Mouse (Mus musculus): ENCODE results near the gene Myo18a. TPM values are rescaled to one million over a fixed set of nuclear protein-coding genes. Genes with fewer than 3 reads are reported as not detected.

Myo18a gene
- polyA plus RNA-seq, 1 experiment from 2014 or later: 45.4 TPM

- H3K9ac ChIP-seq: no peak overlapping the region
- no peaks in the 10 kb centered on the region for H3K36me3 ChIP-seq
- H3K4me2 ChIP-seq: no peak overlapping the region
- no peak overlapping the region for H3K27ac ChIP-seq
- H3K4me1 ChIP-seq (replicated peaks): peaks cover 62% of the 10 kb centered on the region
- H3K9me3 ChIP-seq: no peaks in the 10 kb centered on the region
- no peak for ATAC-seq (ENCODE audit: low FRiP score)
- H3K4me3 ChIP-seq: no peak overlapping the region
- no peaks in the 10 kb centered on the region for H3K27me3 ChIP-seq
- 85% methylated on average over 5 of the region's 5 CpGs for WGBS
Observed at GRCm38 (mm10) chr11:77789512-77789911, 26.5 kb downstream of the Myo18a start.

GRCm38 (mm10) chr11:77790286-77790685 is 27.2 kb downstream of the Myo18a start:
- Histone ChIP-seq H3K36me3 (no peaks in the 10 kb centered on the region), H3K9me3 (no peaks in the 10 kb centered on the region), H3K9ac (no peak overlapping the region), H3K4me3 (no peak overlapping the region), H3K27ac (peak overlapping the region; percentile 68), H3K27me3 (no peaks in the 10 kb centered on the region), H3K4me2 (no peak overlapping the region), H3K4me1 (replicated peaks) (peaks cover 54% of the 10 kb centered on the region)
- WGBS: 37% methylated on average over 9 of the region's 9 CpGs
- ATAC-seq (ENCODE audit: low FRiP score): no peak

DNA sequence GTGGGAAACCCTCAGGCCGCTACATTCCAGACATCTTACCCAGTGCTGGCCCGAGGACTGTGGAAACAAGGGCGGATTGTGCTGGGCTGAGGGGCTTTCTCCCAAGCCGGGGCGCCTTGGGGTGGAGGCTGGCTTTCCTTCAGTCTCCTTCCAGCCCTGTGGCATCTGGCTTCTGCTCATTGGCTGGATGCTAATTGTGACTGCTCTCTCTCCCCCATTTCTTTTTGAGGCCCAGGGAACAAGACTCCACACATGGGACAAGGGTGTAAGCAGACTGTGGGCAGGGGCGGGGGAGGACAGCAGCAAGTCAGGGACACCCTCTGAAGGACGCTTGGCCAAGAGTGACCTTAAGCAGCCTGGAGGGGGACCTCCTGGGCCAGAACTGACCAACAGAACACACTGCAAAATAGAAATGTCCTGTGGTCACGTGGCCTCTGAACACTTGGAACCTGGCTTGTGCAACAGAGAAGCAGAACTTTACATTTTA is 28.2 kb downstream of the Myo18a start:
- H3K4me1 ChIP-seq (replicated peaks): peaks cover 44% of the 10 kb centered on the region
- no peaks in the 10 kb centered on the region for H3K36me3 ChIP-seq
- 31% methylated on average over 8 of the region's 8 CpGs for WGBS
- no peaks in the 10 kb centered on the region for H3K9me3 ChIP-seq
- H3K27me3 ChIP-seq: no peaks in the 10 kb centered on the region
- peak overlapping the region; percentile 68 for H3K27ac ChIP-seq
- H3K4me2 ChIP-seq: no peak overlapping the region
- H3K9ac ChIP-seq: peak overlapping the region; percentile 60
- H3K4me3 ChIP-seq: no peak overlapping the region
- ATAC-seq (ENCODE audit: low FRiP score): 0 out of 2 replicates have a peak, but pooled peaks have one; percentile 31

GRCm38 (mm10) chr11:77791752-77792565 is 28.9 kb downstream of the Myo18a start:
- Histone ChIP-seq H3K9ac (0 out of 2 replicates have a peak overlapping the region, but pooled peaks have one; percentile 60), H3K27me3 (no peaks in the 10 kb centered on the region), H3K4me3 (no peak overlapping the region), H3K4me2 (no peak overlapping the region), H3K9me3 (no peaks in the 10 kb centered on the region), H3K36me3 (no peaks in the 10 kb centered on the region), H3K27ac (peak overlapping the region; percentile 68), H3K4me1 (replicated peaks) (peaks cover 39% of the 10 kb centered on the region)
- WGBS: 53% methylated on average over 12 of the region's 12 CpGs
- no peak for ATAC-seq (ENCODE audit: low FRiP score)

DNA sequence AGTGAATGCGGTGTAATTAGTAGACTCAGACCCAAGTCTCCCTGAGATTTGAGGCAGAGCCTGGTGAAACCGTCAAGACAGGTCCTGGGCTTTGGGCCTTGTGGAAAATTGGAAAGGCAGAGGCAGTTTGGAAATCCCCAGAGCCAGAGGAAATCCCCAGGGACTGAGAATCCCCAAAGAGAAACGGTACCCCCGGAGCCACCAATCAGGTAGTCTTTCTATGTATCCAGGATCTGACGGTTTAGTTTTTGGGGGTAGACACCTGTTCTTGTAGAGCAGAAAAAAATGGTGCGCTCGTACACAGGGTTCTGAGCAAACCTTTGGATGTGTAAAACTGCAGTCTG is 29.5 kb downstream of the Myo18a start:
- WGBS: 73% methylated on average over 7 of the region's 7 CpGs

GRCm38 (mm10) chr11:77793238-77793930 is 30.3 kb downstream of the Myo18a start:
- Histone ChIP-seq H3K9ac (peak overlapping the region; percentile 71), H3K4me2 (peak overlapping the region; percentile 79), H3K27me3 (no peaks in the 10 kb centered on the region), H3K4me3 (peak overlapping the region; percentile 47), H3K27ac (peak overlapping the region; percentile 68), H3K36me3 (no peaks in the 10 kb centered on the region), H3K4me1 (replicated peaks) (peaks cover 39% of the 10 kb centered on the region), H3K9me3 (no peaks in the 10 kb centered on the region)
- ATAC-seq (ENCODE audit: low FRiP score): peak; percentile 83
- 6% methylated on average over 19 of the region's 19 CpGs for WGBS

More for the DNA sequence above, 29.5 kb downstream of the Myo18a start:
- H3K36me3 ChIP-seq: no peaks in the 10 kb centered on the region
- no peaks in the 10 kb centered on the region for H3K9me3 ChIP-seq
- peak overlapping the region; percentile 68 for H3K27ac ChIP-seq
- H3K4me3 ChIP-seq: no peak overlapping the region
- H3K9ac ChIP-seq: peak overlapping the region; percentile 60; the same call in 1 of the 2 replicates
- no peak for ATAC-seq (ENCODE audit: low FRiP score)
- no peak overlapping the region for H3K4me2 ChIP-seq
- H3K4me1 ChIP-seq (replicated peaks): peaks cover 39% of the 10 kb centered on the region
- no peaks in the 10 kb centered on the region for H3K27me3 ChIP-seq

DNA sequence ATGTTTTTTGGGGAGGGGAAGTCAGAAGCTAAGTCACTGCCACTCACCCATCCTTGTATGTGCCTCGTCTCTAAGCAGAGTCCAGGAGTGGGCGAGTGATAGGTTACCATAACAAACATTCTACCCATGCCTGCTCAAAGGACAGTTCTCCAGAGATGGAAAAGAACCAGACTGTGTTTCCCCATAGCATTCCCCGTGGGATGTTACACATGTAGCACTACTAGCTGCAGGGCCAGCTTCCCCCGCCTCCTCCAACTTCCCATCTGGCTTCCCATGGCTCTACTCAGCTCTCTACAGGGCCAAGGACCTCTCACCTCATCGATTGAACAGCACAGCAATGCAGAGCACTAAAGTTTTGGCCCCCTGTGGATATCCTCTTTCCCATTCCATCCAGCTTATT is 32.2 kb downstream of the Myo18a start:
- H3K4me2 ChIP-seq: no peak overlapping the region
- no peaks in the 10 kb centered on the region for H3K9me3 ChIP-seq
- ATAC-seq (ENCODE audit: low FRiP score): no peak
- H3K4me1 ChIP-seq (replicated peaks): peaks cover 36% of the 10 kb centered on the region
- no peak overlapping the region for H3K9ac ChIP-seq
- H3K4me3 ChIP-seq: no peak overlapping the region
- H3K27me3 ChIP-seq: no peaks in the 10 kb centered on the region
- no peaks in the 10 kb centered on the region for H3K36me3 ChIP-seq
- 74% methylated on average over 5 of the region's 5 CpGs for WGBS
- no peak overlapping the region for H3K27ac ChIP-seq

DNA sequence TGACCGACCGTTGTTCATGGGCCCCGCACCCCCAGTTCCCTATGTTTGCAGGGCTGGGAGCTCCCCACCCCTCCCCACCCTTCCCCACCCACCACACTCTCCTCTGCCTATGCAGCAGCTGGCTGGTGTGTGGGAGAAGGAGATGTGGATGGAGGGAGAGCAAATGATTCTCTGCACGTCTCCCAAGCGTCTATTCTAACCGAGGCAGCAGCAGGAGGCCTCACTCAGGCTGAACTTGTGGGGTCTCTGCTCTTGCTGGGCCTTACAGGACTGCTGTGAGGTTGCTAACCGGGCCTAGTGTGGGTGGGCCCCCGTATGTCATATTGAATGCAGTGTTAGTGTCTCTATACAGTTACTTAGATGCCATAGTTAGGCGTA is 37.4 kb downstream of the Myo18a start:
- 0 out of 2 replicates have a peak, but pooled peaks have one; percentile 24 for ATAC-seq (ENCODE audit: low FRiP score)
- peaks cover 23% of the 10 kb centered on the region for H3K4me1 ChIP-seq (replicated peaks)
- H3K27me3 ChIP-seq: no peaks in the 10 kb centered on the region
- peak overlapping the region; percentile 46; the same call in 1 of the 2 replicates for H3K9ac ChIP-seq
- no peak overlapping the region for H3K4me3 ChIP-seq
- H3K27ac ChIP-seq: no peak overlapping the region; the same call in 1 of the 2 replicates
- H3K36me3 ChIP-seq: no peaks in the 10 kb centered on the region
- WGBS: 64% methylated on average over 9 of the region's 9 CpGs
- no peaks in the 10 kb centered on the region for H3K9me3 ChIP-seq
- H3K4me2 ChIP-seq: no peak overlapping the region

GRCm38 (mm10) chr11:77800869-77801701 is 38.0 kb downstream of the Myo18a start:
- WGBS: 31% methylated on average over 15 of the region's 15 CpGs
- Histone ChIP-seq H3K9ac (peak overlapping the region; percentile 46), H3K27me3 (no peaks in the 10 kb centered on the region), H3K4me1 (replicated peaks) (peaks cover 23% of the 10 kb centered on the region), H3K9me3 (no peaks in the 10 kb centered on the region), H3K4me2 (no peak overlapping the region), H3K27ac (no peak overlapping the region; the same call in 1 of the 2 replicates), H3K4me3 (no peak overlapping the region), H3K36me3 (no peaks in the 10 kb centered on the region)
- peak; percentile 49; the same call in 1 of the 2 replicates for ATAC-seq (ENCODE audit: low FRiP score)

GRCm38 (mm10) chr11:77802341-77802865 is 39.4 kb downstream of the Myo18a start:
- H3K27ac ChIP-seq: no peak overlapping the region
- no peak for ATAC-seq (ENCODE audit: low FRiP score)
- H3K27me3 ChIP-seq: no peaks in the 10 kb centered on the region
- no peak overlapping the region for H3K4me3 ChIP-seq
- H3K4me1 ChIP-seq (replicated peaks): peaks cover 30% of the 10 kb centered on the region
- no peaks in the 10 kb centered on the region for H3K36me3 ChIP-seq
- no peak overlapping the region for H3K4me2 ChIP-seq
- 76% methylated on average over 9 of the region's 9 CpGs for WGBS
- H3K9me3 ChIP-seq: no peaks in the 10 kb centered on the region
- H3K9ac ChIP-seq: no peak overlapping the region

GRCm38 (mm10) chr11:77806218-77806617 is 43.2 kb downstream of the Myo18a start:
- no peak overlapping the region for H3K4me2 ChIP-seq
- no peak overlapping the region for H3K4me3 ChIP-seq
- H3K9me3 ChIP-seq: no peaks in the 10 kb centered on the region
- H3K36me3 ChIP-seq: no peaks in the 10 kb centered on the region
- no peaks in the 10 kb centered on the region for H3K27me3 ChIP-seq
- peaks cover 41% of the 10 kb centered on the region for H3K4me1 ChIP-seq (replicated peaks)
- no peak for ATAC-seq (ENCODE audit: low FRiP score)
- no peak overlapping the region for H3K27ac ChIP-seq
- WGBS: 14% methylated on average over 2 of the region's 2 CpGs
- H3K9ac ChIP-seq: no peak overlapping the region
